Mouse (Mus musculus): Measurements from ENCODE around the gene Txndc15. TPM values are rescaled to one million over a fixed set of nuclear protein-coding genes. Genes with fewer than 3 reads are reported as not detected.
A peak's percentile ranks its signal among the peaks of the same experiment; 100 is the strongest.
"Not testable (repeated sequence)": the region's sequence is repeated elsewhere in the genome, so short reads cannot be mapped to it uniquely, and the experiment has no call there.

Gene Txndc15
- polyA plus RNA-seq, 1 experiment: 23.2 TPM

DNA sequence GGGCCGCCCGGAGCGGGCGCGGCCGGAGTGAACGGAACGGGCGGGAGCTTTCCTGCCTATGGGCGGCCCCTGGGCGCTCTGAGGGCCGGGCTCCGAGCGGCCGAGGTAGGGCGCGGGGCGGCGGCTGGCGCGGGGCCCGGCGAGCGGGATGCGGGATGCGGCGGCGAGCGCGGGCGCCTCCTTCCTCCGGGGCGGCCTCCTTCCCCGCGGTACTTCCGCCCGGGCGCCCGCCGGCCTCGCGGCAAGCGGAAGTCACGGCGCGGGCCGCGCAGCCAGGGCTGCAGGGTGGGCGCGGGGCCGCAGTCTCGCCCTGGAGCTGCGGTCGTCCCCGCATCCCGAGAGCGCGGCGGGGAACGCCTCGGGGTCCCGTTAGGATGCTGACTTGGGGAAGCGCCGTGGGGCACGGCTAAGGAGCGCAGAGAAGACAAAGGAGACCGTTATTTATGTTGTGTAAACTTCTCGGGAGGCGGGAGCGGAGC, 21.2 kb upstream of the Txndc15 start:
- Histone ChIP-seq H3K27me3 (replicated peaks) (no peaks in the 10 kb centered on the region), H3K36me3 (replicated peaks; ENCODE audit: low read length) (peaks cover 10% of the 10 kb centered on the region), H3K4me1 (peaks cover 45% of the 10 kb centered on the region), H3K4me3 (replicated peaks) (peak overlapping the region; percentile 93), H3K9me3 (no peaks in the 10 kb centered on the region)
- TF ChIP-seq GATA1 (IDR thresholded peaks at IDR 0.05; ENCODE audit: borderline replicate concordance, low read length) (no peak), FLI1 (IDR thresholded peaks at IDR 0.05; ENCODE audit: low read length) (no peak)

DNA sequence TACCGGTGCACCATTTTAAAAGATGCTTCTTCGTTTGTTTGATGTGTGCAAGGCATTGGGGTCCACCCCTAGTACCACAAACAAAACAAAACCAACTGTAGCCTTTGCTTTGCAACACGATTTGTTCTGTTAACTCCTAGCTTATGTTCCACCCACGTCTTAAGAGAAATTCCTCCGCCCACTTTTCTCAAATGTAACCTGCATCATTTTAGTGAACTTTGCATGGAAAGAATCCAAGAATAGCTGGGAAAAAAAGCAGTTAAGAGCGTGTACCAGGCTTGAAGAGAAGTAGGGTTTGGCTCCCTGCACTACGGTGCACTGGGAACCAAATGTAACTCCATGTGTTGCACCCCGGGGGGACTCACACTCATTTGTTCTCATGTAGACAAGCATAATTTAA, 20.3 kb upstream of the Txndc15 start:
- H3K9me3 ChIP-seq: no peaks in the 10 kb centered on the region
- H3K27me3 ChIP-seq (replicated peaks): no peaks in the 10 kb centered on the region
- no peak for TF ChIP-seq GATA1 (IDR thresholded peaks at IDR 0.05; ENCODE audit: borderline replicate concordance, low read length)
- TF ChIP-seq FLI1 (IDR thresholded peaks at IDR 0.05; ENCODE audit: low read length): no peak
- H3K4me3 ChIP-seq (replicated peaks): peak overlapping the region; percentile 93
- H3K4me1 ChIP-seq: peaks cover 48% of the 10 kb centered on the region
- peaks cover 18% of the 10 kb centered on the region for H3K36me3 ChIP-seq (replicated peaks; ENCODE audit: low read length)

DNA sequence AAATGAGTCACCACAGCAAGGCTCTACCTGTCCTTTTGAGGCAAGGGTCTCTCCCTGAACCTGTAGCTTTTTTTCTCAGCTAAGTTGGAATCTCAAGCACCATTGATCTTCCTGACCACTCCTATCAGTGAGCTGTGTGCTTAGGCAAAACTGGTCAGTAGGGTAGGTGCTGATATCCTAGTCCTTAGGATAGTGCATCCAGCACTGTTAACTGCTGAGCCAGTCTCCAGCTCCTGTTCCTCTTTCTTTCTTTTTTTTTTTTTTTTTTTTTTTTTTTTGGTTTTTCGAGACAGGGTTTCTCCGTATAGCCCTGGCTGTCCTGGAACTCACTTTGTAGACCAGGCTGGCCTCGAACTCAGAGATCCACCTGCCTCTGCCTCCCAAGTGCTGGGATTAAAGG, 18.5 kb upstream of the Txndc15 start:
- not testable (repeated sequence) for H3K27me3 ChIP-seq (replicated peaks); H3K9me3 ChIP-seq
- Histone ChIP-seq H3K36me3 (replicated peaks; ENCODE audit: low read length) (peaks cover 37% of the 10 kb centered on the region), H3K4me1 (peaks cover 53% of the 10 kb centered on the region), H3K4me3 (replicated peaks) (peak overlapping the region; percentile 40)

DNA sequence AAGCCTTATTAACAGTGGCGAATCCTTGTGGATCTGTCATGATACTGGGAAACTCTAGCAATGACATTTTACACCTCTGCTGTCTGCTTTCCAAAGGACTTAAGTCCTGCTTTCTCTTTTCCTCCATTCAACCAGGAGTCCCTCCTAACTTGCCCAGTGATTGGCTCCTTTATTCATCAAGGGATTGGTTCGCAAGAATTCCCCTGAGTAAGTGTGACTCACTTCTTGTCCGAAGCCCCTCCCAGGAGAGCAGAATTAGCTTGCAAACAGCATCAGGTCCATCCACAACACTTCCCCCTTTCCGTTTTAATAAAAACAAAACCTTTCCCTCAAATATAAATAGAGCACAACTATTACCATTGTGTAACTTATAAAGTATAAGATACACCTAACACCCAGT, 10.1 kb upstream of the Txndc15 start:
- Histone ChIP-seq H3K9me3 (peaks cover 6% of the 10 kb centered on the region; the same call in 1 of the 2 replicates), H3K4me3 (replicated peaks) (no peak overlapping the region), H3K27me3 (replicated peaks) (no peaks in the 10 kb centered on the region), H3K36me3 (replicated peaks; ENCODE audit: low read length) (peaks cover 71% of the 10 kb centered on the region), H3K4me1 (peaks cover 45% of the 10 kb centered on the region)
- TF ChIP-seq FLI1 (IDR thresholded peaks at IDR 0.05; ENCODE audit: low read length): no peak

DNA sequence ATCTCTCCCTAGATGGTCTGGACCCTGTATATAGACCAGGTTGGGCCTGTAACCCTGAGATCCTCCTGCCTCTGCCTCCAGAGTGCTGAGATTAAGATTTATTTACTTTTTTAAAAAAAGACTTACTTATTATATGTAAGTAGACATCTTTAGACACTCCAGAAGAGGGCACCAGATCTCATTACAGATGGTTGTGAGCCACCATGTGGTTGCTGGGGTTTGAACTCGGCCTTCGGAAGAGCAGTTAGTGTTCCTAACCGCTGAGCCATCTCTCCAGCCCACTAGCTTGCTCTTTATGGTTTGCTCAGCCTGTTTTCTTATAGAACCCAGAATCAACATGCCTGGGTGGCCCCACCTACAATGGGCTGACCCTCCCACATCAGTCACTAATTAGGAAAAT, 1.6 kb upstream of the Txndc15 start:
- Histone ChIP-seq H3K9me3 (no peaks in the 10 kb centered on the region), H3K27me3 (replicated peaks) (no peaks in the 10 kb centered on the region), H3K36me3 (replicated peaks; ENCODE audit: low read length) (peaks cover 5% of the 10 kb centered on the region), H3K4me3 (replicated peaks) (no peak overlapping the region), H3K4me1 (peaks cover 51% of the 10 kb centered on the region)
- TF ChIP-seq FLI1 (IDR thresholded peaks at IDR 0.05; ENCODE audit: low read length) (no peak), GATA1 (IDR thresholded peaks at IDR 0.05; ENCODE audit: borderline replicate concordance, low read length) (no peak)

DNA sequence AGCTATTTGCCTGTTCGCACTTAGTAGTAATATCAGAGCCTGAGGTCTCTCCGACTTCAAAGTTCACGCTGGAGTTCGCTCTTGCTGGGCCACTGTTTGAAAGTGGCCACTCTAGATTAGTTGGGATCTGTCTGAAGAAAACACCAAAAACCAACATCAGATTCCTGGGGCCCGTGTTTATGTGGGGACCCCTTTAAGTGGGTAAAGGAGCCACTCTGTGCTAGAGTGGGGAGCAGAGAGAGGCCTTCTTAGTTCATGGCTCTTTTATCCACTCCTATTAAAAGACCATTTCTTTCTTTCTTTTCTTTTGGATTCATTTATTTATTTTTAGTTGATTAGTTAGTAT, 690 bp downstream of the Txndc15 start:
- Histone ChIP-seq H3K4me3 (replicated peaks) (peak overlapping the region; percentile 96), H3K36me3 (replicated peaks; ENCODE audit: low read length) (peaks cover 26% of the 10 kb centered on the region), H3K9me3 (no peaks in the 10 kb centered on the region), H3K4me1 (peaks cover 32% of the 10 kb centered on the region), H3K27me3 (replicated peaks) (no peaks in the 10 kb centered on the region)
- TF ChIP-seq FLI1 (IDR thresholded peaks at IDR 0.05; ENCODE audit: low read length): no peak
- no peak for TF ChIP-seq GATA1 (IDR thresholded peaks at IDR 0.05; ENCODE audit: borderline replicate concordance, low read length)

DNA sequence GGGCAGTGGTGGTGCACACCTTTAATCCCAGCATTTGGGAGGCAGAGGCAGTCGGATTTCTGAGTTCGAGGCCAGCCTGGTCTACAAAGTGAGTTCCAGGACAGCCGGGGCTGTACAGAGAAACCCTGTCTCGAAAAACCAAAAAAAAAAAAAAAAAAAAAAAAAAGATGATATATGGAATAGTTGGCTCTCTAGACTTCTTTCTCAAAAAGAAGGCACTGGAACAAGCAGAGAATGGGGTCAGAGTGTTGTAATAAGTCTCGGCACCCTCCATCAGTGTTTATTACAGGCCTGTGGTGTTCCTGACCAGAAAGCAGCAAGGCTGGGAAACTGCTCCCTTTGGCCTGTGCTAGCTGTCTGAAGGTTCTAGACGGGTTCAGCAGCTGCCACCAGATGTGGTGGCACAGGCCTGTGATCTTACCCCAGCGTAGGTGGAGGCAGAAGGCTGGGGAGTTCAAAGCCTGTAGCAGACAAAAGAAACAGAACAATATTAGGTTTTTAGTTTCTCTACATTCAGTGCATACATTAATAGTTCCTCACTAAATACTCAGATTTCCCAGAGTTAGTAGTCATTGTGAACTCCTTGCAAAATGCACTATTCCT, 1.6 kb downstream of the Txndc15 start:
- peaks cover 33% of the 10 kb centered on the region for H3K36me3 ChIP-seq (replicated peaks; ENCODE audit: low read length)
- no peaks in the 10 kb centered on the region for H3K27me3 ChIP-seq (replicated peaks)
- peaks cover 30% of the 10 kb centered on the region for H3K4me1 ChIP-seq
- no peaks in the 10 kb centered on the region for H3K9me3 ChIP-seq
- H3K4me3 ChIP-seq (replicated peaks): peak overlapping the region; percentile 96
- TF ChIP-seq GATA1 (IDR thresholded peaks at IDR 0.05; ENCODE audit: borderline replicate concordance, low read length) (no peak), FLI1 (IDR thresholded peaks at IDR 0.05; ENCODE audit: low read length) (no peak)

DNA sequence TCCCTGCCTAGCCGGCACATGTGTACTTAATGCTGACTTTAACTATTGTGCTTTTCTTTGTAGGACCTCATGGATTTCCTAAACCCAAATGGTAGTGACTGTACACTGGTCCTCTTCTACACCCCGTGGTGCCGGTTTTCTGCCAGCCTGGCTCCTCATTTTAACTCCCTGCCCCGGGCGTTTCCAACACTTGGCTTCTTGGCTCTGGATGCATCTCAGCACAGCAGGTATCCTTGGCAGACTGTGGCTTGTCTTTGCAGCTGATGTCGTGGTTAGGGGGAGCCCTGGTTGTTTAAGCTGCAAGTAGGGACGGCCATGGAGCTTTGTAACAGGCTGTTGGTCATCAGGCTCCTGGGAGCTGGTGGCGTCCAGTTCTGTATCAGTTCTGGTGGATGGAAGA, 7.1 kb downstream of the Txndc15 start:
- Histone ChIP-seq H3K9me3 (no peaks in the 10 kb centered on the region), H3K27me3 (replicated peaks) (no peaks in the 10 kb centered on the region), H3K36me3 (replicated peaks; ENCODE audit: low read length) (peaks cover 74% of the 10 kb centered on the region), H3K4me1 (peaks cover 13% of the 10 kb centered on the region), H3K4me3 (replicated peaks) (no peak overlapping the region)
- no peak for TF ChIP-seq GATA1 (IDR thresholded peaks at IDR 0.05; ENCODE audit: borderline replicate concordance, low read length)
- TF ChIP-seq FLI1 (IDR thresholded peaks at IDR 0.05; ENCODE audit: low read length): no peak

DNA sequence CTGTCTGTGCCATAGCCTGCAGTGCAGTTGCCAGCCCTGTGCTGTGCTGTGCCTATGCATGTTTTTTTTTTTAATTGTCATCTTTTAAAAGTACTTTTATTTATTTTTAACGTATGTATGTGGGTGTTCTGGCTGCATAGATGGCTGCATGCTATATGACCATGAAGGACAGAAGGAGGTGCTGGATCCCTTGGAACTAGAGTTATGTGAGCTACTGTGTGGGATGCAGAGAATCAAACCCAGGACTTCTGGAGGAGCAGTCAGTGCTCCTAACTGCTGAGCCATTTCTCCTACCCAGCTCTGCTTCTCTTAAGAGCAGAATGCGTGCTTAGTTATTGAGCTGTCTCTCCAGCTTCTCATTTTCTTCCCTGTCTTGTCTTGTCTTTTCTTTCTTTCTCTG, 7.5 kb downstream of the Txndc15 start:
- Histone ChIP-seq H3K36me3 (replicated peaks; ENCODE audit: low read length) (peaks cover 74% of the 10 kb centered on the region), H3K27me3 (replicated peaks) (no peaks in the 10 kb centered on the region), H3K9me3 (no peaks in the 10 kb centered on the region), H3K4me1 (peaks cover 10% of the 10 kb centered on the region), H3K4me3 (replicated peaks) (no peak overlapping the region)
- no peak for TF ChIP-seq GATA1 (IDR thresholded peaks at IDR 0.05; ENCODE audit: borderline replicate concordance, low read length)
- no peak for TF ChIP-seq FLI1 (IDR thresholded peaks at IDR 0.05; ENCODE audit: low read length)

DNA sequence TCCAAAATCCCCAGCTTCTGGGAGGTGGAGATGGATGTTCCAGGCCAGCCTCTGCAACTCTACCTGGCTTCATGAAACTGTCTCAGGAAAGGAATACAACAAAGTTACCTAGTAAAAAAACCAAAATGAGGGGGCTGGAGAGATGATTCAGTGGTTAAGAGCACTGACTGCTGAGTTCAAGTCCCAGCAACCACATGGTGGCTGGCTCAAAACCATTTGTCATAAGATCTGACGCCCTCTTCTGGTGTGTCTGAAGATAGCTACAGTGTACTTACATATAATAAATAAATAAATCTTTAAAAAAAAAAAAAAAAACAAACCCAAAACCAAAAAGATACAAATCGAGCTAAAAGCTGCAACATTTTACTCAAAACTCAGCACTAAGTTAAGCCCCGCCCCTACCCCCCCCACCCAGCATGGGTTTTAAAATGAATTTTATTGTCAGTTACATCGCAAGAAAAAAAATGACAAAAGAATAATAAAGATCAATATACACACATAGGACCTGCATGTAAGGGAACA, 12.2 kb downstream of the Txndc15 start:
- TF ChIP-seq GATA1 (IDR thresholded peaks at IDR 0.05; ENCODE audit: borderline replicate concordance, low read length) (no peak), FLI1 (IDR thresholded peaks at IDR 0.05; ENCODE audit: low read length) (no peak)
- H3K36me3 ChIP-seq (replicated peaks; ENCODE audit: low read length): peaks cover 44% of the 10 kb centered on the region

More for the DNA sequence above, 12.2 kb downstream of the Txndc15 start:
- peaks cover 14% of the 10 kb centered on the region for H3K4me1 ChIP-seq
- H3K4me3 ChIP-seq (replicated peaks): peak overlapping the region; percentile 96
- H3K9me3 ChIP-seq: no peaks in the 10 kb centered on the region
- H3K27me3 ChIP-seq (replicated peaks): no peaks in the 10 kb centered on the region
